Mouse (Mus musculus) MEL (cell line): Measurements from ENCODE around the gene Ccdc158. TPM values are rescaled to one million over a fixed set of nuclear protein-coding genes. Genes with fewer than 3 reads are reported as not detected.

ENCODE experiments used
- DNase-seq: peaks from one replicate; pipeline ENCODE4 v3.0.0; 2011; ENCODE audit warnings: low read depth, low spot score
- H3K27ac ChIP-seq: 2 replicates; pipeline ENCODE4 v1.5.1; 2012; ENCODE audit warnings: low read depth, mild to moderate bottlenecking, control low read depth, low read length, moderate library complexity; ENCODE audit not compliant: control insufficient read depth
- H3K27me3 ChIP-seq, 2 experiments: fragments of 150-350 bp in 1 of 2; sonication (generic) in 1 of 2; 2 replicates each; pipeline ENCODE4 v1.6.1; 2012; ENCODE audit warnings: low read length in 2 of 2, mild to moderate bottlenecking in 2 of 2, improper control_type of control experiment in 1 of 2, moderate library complexity in 1 of 2; ENCODE audit not compliant: insufficient read depth in 2 of 2, control insufficient read depth in 1 of 2
- H3K36me3 ChIP-seq, 2 experiments: 2 replicates each; pipeline ENCODE4 v1.6.1; 2012 to 2014; ENCODE audit warnings: low read length in 2 of 2, improper control_type of control experiment in 1 of 2, inconsistent platforms in 1 of 2, mild to moderate bottlenecking in 1 of 2; ENCODE audit not compliant: insufficient read depth in 2 of 2, control insufficient read depth in 1 of 2
- H3K4me1 ChIP-seq, 2 experiments: fragments of 150-350 bp in 1 of 2; sonication (generic) in 1 of 2; 2 replicates each; pipeline ENCODE4 v1.6.1; 2012; ENCODE audit warnings: low read length in 2 of 2, improper control_type of control experiment in 1 of 2, mild to moderate bottlenecking in 1 of 2; ENCODE audit not compliant: insufficient read depth in 2 of 2, control insufficient read depth in 1 of 2
- H3K4me3 ChIP-seq, 2 experiments: fragments of 150-350 bp in 1 of 2; sonication (generic) in 1 of 2; 2 replicates each; pipeline ENCODE4 v1.5.1; 2012; ENCODE audit warnings: low read depth in 2 of 2, low read length in 2 of 2, mild to moderate bottlenecking in 2 of 2, moderate library complexity in 2 of 2, control low read depth in 1 of 2, improper control_type of control experiment in 1 of 2; ENCODE audit not compliant: control insufficient read depth in 1 of 2, insufficient read depth in 1 of 2
- H3K79me2 ChIP-seq: 2 replicates; pipeline ENCODE4 v1.6.1; 2012; ENCODE audit warnings: mild to moderate bottlenecking, low read length, moderate library complexity; ENCODE audit not compliant: control insufficient read depth, poor library complexity, insufficient read depth
- H3K9ac ChIP-seq: 2 replicates; pipeline ENCODE4 v1.6.1; 2012; ENCODE audit warnings: low read depth, mild to moderate bottlenecking, control low read depth, low read length, moderate library complexity; ENCODE audit not compliant: control insufficient read depth, poor library complexity, severe bottlenecking
- H3K9me3 ChIP-seq: fragments of 150-350 bp; sonication (generic); replicated peaks from 2 replicates; pipeline ENCODE4 v1.6.1; 2012; ENCODE audit warnings: mild to moderate bottlenecking, low read length, improper control_type of control experiment, moderate library complexity; ENCODE audit not compliant: insufficient read depth
- BHLHE40 ChIP-seq: IDR thresholded peaks from 2 replicates; pipeline ENCODE4 v1.6.1; 2012; ENCODE audit warnings: low read depth, mild to moderate bottlenecking, inconsistent platforms, low read length, improper control_type of control experiment, borderline replicate concordance
- CHD1 ChIP-seq: IDR thresholded peaks from 2 replicates; pipeline ENCODE4 v1.6.1; 2012; ENCODE audit warnings: low read depth, mild to moderate bottlenecking, inconsistent platforms, low read length, improper control_type of control experiment
- CHD2 ChIP-seq: IDR thresholded peaks from 2 replicates; pipeline ENCODE4 v1.6.1; 2011; ENCODE audit warnings: low read length, improper control_type of control experiment
- CTCF ChIP-seq, 3 experiments: IDR thresholded peaks in 2 of 3; conservative IDR thresholded peaks in 1 of 3; 2 replicates each; pipeline ENCODE4 v1.5.1; 2011 to 2012; ENCODE audit warnings: low read length in 3 of 3, low read depth in 2 of 3, mild to moderate bottlenecking in 2 of 3, improper control_type of control experiment in 1 of 3, inconsistent platforms in 1 of 3, mixed read lengths in 1 of 3, moderate library complexity in 1 of 3; ENCODE audit not compliant: control insufficient read depth in 1 of 3, insufficient read depth in 1 of 3, poor library complexity in 1 of 3, severe bottlenecking in 1 of 3
- ELF1 ChIP-seq: IDR thresholded peaks from 2 replicates; pipeline ENCODE4 v1.6.1; 2014; ENCODE audit warnings: low read depth, mild to moderate bottlenecking, inconsistent platforms, low read length, improper control_type of control experiment, moderate library complexity
- GATA1 ChIP-seq: IDR thresholded peaks from 2 replicates; pipeline ENCODE4 v1.6.1; 2011; ENCODE audit warnings: low read depth, low read length, improper control_type of control experiment
- KAT2A ChIP-seq: conservative IDR thresholded peaks from 2 replicates; pipeline ENCODE4 v1.6.1; 2012; ENCODE audit warnings: low read depth, low read length, improper control_type of control experiment, inconsistent platforms
- MAX ChIP-seq: IDR thresholded peaks from 2 replicates; pipeline ENCODE4 v1.6.1; 2011; ENCODE audit warnings: low read length, improper control_type of control experiment
- MEF2A ChIP-seq: IDR thresholded peaks from 2 replicates; pipeline ENCODE4 v1.6.1; 2014; ENCODE audit warnings: low read depth, mild to moderate bottlenecking, inconsistent platforms, low read length, improper control_type of control experiment; ENCODE audit not compliant: poor library complexity, insufficient replicate concordance, severe bottlenecking; ENCODE audit errors: extremely low read depth
- MXI1 ChIP-seq: IDR thresholded peaks from 2 replicates; pipeline ENCODE4 v1.6.1; 2011; ENCODE audit warnings: mild to moderate bottlenecking, low read depth, low read length, improper control_type of control experiment
- MYC ChIP-seq: IDR thresholded peaks from 2 replicates; pipeline ENCODE4 v1.6.1; 2011; ENCODE audit warnings: low read depth, mild to moderate bottlenecking, low read length, improper control_type of control experiment, moderate library complexity
- NRF1 ChIP-seq: IDR thresholded peaks from 2 replicates; pipeline ENCODE4 v1.6.1; 2014; ENCODE audit warnings: low read depth, mild to moderate bottlenecking, inconsistent platforms, low read length, improper control_type of control experiment, moderate library complexity; ENCODE audit not compliant: poor library complexity, insufficient read depth, severe bottlenecking
- POLR2A ChIP-seq, 2 experiments: IDR thresholded peaks; 2 replicates each; pipeline ENCODE4 v1.6.1; 2011 to 2012; ENCODE audit warnings: low read length in 2 of 2, mild to moderate bottlenecking in 2 of 2, control low read depth in 1 of 2, improper control_type of control experiment in 1 of 2, low read depth in 1 of 2, moderate library complexity in 1 of 2; ENCODE audit not compliant: control insufficient read depth in 1 of 2, insufficient read depth in 1 of 2, poor library complexity in 1 of 2
- POLR2AphosphoS2 ChIP-seq: IDR thresholded peaks from 2 replicates; pipeline ENCODE4 v1.6.1; 2011; ENCODE audit warnings: low read length, improper control_type of control experiment
- POLR2AphosphoS5 ChIP-seq: IDR thresholded peaks from 2 replicates; pipeline ENCODE4 v1.6.1; 2012; ENCODE audit warnings: low read depth, borderline replicate concordance, mild to moderate bottlenecking, inconsistent platforms, low read length, moderate library complexity, mixed read lengths
- RCOR1 ChIP-seq: IDR thresholded peaks from 2 replicates; pipeline ENCODE4 v1.6.1; 2012; ENCODE audit warnings: low read depth, mild to moderate bottlenecking, inconsistent platforms, low read length, improper control_type of control experiment
- SIN3A ChIP-seq: IDR thresholded peaks from 2 replicates; pipeline ENCODE4 v1.6.1; 2012; ENCODE audit warnings: low read length, improper control_type of control experiment, inconsistent platforms
- TAL1 ChIP-seq: IDR thresholded peaks from 2 replicates; pipeline ENCODE4 v1.6.1; 2012; ENCODE audit warnings: mild to moderate bottlenecking, inconsistent platforms, low read length, moderate library complexity, mixed read lengths
- TBP ChIP-seq: IDR thresholded peaks from 2 replicates; pipeline ENCODE4 v1.8.0; 2011; ENCODE audit warnings: low read depth, low read length, improper control_type of control experiment
- TCF12 ChIP-seq: IDR thresholded peaks from 2 replicates; pipeline ENCODE4 v1.6.1; 2014; ENCODE audit warnings: low read depth, mild to moderate bottlenecking, inconsistent platforms, low read length, improper control_type of control experiment, moderate library complexity
- UBTF ChIP-seq: IDR thresholded peaks from 2 replicates; pipeline ENCODE4 v1.6.1; 2012; ENCODE audit warnings: low read depth, mild to moderate bottlenecking, inconsistent platforms, low read length, improper control_type of control experiment, moderate library complexity, borderline replicate concordance; ENCODE audit not compliant: insufficient read depth
- USF2 ChIP-seq, 2 experiments: IDR thresholded peaks; 2 replicates each; pipeline ENCODE4 v1.6.1; 2011 to 2012; ENCODE audit warnings: improper control_type of control experiment in 2 of 2, low read length in 2 of 2, borderline replicate concordance in 1 of 2, inconsistent platforms in 1 of 2, low read depth in 1 of 2, mild to moderate bottlenecking in 1 of 2; ENCODE audit not compliant: insufficient read depth in 1 of 2
- ZMIZ1 ChIP-seq: IDR thresholded peaks from 2 replicates; pipeline ENCODE4 v1.6.1; 2012; ENCODE audit warnings: low read depth, mild to moderate bottlenecking, inconsistent platforms, low read length, improper control_type of control experiment, moderate library complexity
- polyA plus RNA-seq, 2 experiments: library from polyadenylated mRNA; stranded (reverse) in 1 of 2; unstranded in 1 of 2; fragments of >175 nt in 1 of 2; fragments of >200 nt in 1 of 2; gene quantifications; 2 replicates each; pipeline versions ENCODE4 v1.2.1 to v1.2.4; 2012; ENCODE audit warnings: low replicate concordance in 2 of 2, low read depth in 1 of 2; ENCODE audit not compliant: insufficient read length in 2 of 2, insufficient read depth in 1 of 2, missing spikeins in 1 of 2
- total RNA-seq: library from RNA; depleted of rRNA; stranded (reverse); fragments of 300-350 nt; gene quantifications from 2 replicates; pipeline ENCODE4 v1.2.3, GENCODE M21; 2012

The Ccdc158 gene
- total and polyA plus RNA-seq, 3 experiments = 0.28 TPM; not detected in 2

GRCm38 (mm10) chr5:92698131-92698836 is 23.2 kb upstream of the Ccdc158 start:
- H3K27ac ChIP-seq = no peak overlapping the region
- H3K4me3 ChIP-seq = no peak overlapping the region
- H3K79me2 ChIP-seq = no peaks in the 10 kb centered on the region
- H3K9me3 ChIP-seq = no peaks in the 10 kb centered on the region
- TF ChIP-seq POLR2A (IDR thresholded peaks at IDR 0.05; ENCODE audit: control insufficient read depth in 1 of 2, insufficient read depth in 1 of 2, low read depth in 1 of 2, low read length in 2 of 2, poor library complexity in 1 of 2) (no peak), TBP (no peak), TCF12 (no peak), GATA1 (no peak)
- no peaks in the 10 kb centered on the region for H3K27me3 ChIP-seq
- DNase-seq = no peak
- no peaks in the 10 kb centered on the region for H3K4me1 ChIP-seq
- H3K36me3 ChIP-seq = no peaks in the 10 kb centered on the region
- H3K9ac ChIP-seq = no peak overlapping the region

DNA sequence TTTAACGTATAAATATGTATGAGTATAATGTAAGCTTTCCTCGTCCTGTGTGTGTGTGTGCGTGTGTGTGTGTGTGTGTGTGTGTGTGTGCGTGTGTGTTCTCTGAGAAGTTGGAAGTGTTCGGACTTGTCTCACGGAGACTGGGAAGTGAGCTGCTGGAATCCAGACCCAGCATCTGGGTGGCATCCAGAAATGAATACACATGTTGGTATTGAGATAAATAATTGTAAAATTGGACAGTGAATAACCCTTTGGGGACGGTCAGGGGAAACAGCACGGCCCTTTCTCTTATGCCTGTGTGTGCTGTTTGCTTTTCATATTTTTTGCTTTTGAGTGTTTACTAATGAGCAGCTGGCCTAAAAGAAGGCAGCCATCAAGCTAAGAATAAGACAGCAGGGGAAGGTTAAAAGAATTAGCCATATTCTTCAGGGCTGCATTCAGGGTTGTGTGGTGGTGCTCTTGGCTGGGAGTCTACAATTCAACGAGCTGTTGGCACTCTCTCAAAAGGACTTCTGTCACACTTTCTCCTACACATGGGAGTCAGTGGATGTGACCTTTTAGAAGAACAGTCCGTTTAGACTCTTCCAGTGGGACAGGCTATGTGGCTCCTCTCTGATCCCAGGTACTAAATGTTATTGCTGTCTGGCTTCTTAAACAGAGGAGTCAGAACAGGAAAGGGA is 19.4 kb upstream of the Ccdc158 start:
- H3K27me3 ChIP-seq = no peaks in the 10 kb centered on the region
- H3K9ac ChIP-seq = no peak overlapping the region
- no peaks in the 10 kb centered on the region for H3K36me3 ChIP-seq
- no peaks in the 10 kb centered on the region for H3K79me2 ChIP-seq
- DNase-seq = no peak
- no peak overlapping the region for H3K4me3 ChIP-seq
- H3K9me3 ChIP-seq = no peaks in the 10 kb centered on the region
- H3K27ac ChIP-seq = no peak overlapping the region
- no peaks in the 10 kb centered on the region for H3K4me1 ChIP-seq
- TF ChIP-seq MAX = no peak
- no peak for TF ChIP-seq CHD1
- no peak for TF ChIP-seq MYC
- no peak for TF ChIP-seq USF2 (IDR thresholded peaks at IDR 0.05; ENCODE audit: borderline replicate concordance in 1 of 2, insufficient read depth in 1 of 2, low read depth in 1 of 2, low read length in 2 of 2)
- TF ChIP-seq TAL1 = no peak
- no peak for TF ChIP-seq CTCF (IDR thresholded peaks at IDR 0.05 in 2 of 3, conservative IDR thresholded peaks at IDR 0.05 in 1 of 3; ENCODE audit: control insufficient read depth in 1 of 3, insufficient read depth in 1 of 3, low read depth in 2 of 3, low read length in 3 of 3, poor library complexity in 1 of 3, severe bottlenecking in 1 of 3)
- TF ChIP-seq POLR2AphosphoS2 = no peak
- no peak for TF ChIP-seq KAT2A
- TF ChIP-seq POLR2A (IDR thresholded peaks at IDR 0.05; ENCODE audit: control insufficient read depth in 1 of 2, insufficient read depth in 1 of 2, low read depth in 1 of 2, low read length in 2 of 2, poor library complexity in 1 of 2) = no peak
- no peak for TF ChIP-seq ELF1
- TF ChIP-seq RCOR1 = no peak
- TF ChIP-seq NRF1 = no peak
- no peak for TF ChIP-seq ZMIZ1
- TF ChIP-seq SIN3A = no peak
- no peak for TF ChIP-seq CHD2
- no peak for TF ChIP-seq UBTF
- no peak for TF ChIP-seq POLR2AphosphoS5
- TF ChIP-seq MEF2A = no peak
- no peak for TF ChIP-seq BHLHE40
- no peak for TF ChIP-seq MXI1
